Mouse (Mus musculus) lung, postnatal 0 days (tissue): ENCODE results near the gene Slc33a1.

ENCODE experiments used
- CTCF ChIP-seq: IDR thresholded peaks from 2 replicates; pipeline ENCODE4 v1.5.1; 2016; ENCODE audit warnings: antibody characterized with exemption, mild to moderate bottlenecking
- EP300 ChIP-seq: IDR thresholded peaks from 2 replicates; pipeline ENCODE4 v1.6.1; 2016; ENCODE audit warnings: antibody characterized with exemption, mild to moderate bottlenecking, control low read depth

DNA sequence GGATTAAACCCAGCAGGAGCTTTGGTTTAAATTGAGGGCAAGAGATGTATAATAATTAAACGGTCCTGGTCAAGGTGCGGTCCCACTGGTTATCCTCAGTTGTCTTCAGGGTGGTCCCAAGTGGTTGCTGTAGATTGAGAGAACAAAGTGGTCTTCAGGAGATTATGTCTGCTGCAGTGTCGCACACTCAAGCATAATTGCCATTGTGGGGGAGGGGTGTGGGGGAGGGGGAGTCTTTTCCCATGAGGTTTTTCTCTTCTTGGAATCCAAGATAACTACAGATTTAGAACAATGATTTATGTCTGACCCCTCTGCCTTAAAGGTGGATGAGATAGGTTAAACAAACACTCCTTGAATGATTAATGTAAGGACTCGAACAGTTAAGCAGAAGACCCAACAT is 54.3 kb downstream of the Slc33a1 start:
- TF ChIP-seq CTCF (no peak), EP300 (no peak)
